Mouse (Mus musculus) spleen, adult 2 months (tissue): ENCODE measurements around the gene Emc3.

Experiments
- CTCF ChIP-seq: fragments of 200-500 bp; IDR thresholded peaks from 2 replicates; pipeline ENCODE4 v1.5.1; 2011; ENCODE audit warnings: mild to moderate bottlenecking, inconsistent platforms; ENCODE audit not compliant: insufficient read depth, insufficient read length, insufficient replicate concordance; ENCODE audit errors: extremely low read depth
- POLR2A ChIP-seq: fragments of 200-500 bp; IDR thresholded peaks from 2 replicates; pipeline ENCODE4 v1.6.1; 2011; ENCODE audit warnings: low read depth, low read length, inconsistent platforms

DNA sequence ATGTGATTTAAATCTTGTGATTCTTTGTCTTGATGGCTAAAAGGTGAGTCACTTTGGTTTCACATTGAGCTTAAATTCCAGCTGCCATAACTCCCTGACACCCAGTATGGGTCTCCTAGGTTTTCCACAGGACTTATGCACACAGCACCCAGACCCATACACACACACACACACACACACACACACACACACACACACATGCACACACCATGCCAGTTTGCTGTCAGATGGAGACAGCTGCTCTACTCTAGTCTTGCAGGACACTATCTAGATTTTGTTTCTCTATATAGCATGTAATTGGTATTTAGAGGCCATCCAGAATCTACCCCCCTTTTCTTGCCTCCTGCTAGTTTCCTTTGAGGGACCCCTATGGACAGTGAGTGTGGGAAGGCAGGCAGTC, 24.3 kb downstream of the Emc3 start:
- no peak for TF ChIP-seq CTCF
- TF ChIP-seq POLR2A: no peak
